Mouse (Mus musculus) cerebellum, adult 11-12 months (tissue): ENCODE results near the gene Edn3.

Experiments
- DNase-seq: peaks from one replicate; pipeline ENCODE4 v3.0.0; 2022

Edn3 gene

DNA sequence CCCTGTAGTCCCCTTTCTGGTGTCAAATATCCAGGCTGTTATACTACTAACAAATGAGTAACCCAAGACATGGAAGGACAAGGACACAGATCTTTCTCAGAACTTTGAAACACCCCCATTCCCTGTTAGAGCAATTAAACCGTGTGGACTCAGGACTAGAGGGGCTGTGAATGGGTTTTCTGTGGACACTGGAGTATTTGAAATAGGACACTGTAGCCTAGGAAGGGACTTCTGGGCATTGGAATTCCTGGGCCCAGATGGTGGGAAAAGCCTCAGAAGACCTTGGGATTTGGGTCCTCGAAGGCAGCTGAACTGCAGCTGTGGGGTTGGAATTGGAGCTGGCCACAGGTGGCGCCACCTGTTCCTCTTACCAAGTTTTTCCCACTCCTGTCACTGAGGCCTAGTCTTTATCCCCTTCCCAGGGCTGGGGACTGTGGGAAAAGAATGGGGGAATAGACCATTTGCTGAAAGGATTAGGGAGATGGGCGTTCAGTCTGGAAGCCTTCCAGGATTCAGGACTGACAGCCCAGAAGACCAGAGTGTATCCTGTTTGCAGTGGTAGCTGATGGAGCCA lies 37.2 kb downstream of the Edn3 start:
- no peak for DNase-seq

DNA sequence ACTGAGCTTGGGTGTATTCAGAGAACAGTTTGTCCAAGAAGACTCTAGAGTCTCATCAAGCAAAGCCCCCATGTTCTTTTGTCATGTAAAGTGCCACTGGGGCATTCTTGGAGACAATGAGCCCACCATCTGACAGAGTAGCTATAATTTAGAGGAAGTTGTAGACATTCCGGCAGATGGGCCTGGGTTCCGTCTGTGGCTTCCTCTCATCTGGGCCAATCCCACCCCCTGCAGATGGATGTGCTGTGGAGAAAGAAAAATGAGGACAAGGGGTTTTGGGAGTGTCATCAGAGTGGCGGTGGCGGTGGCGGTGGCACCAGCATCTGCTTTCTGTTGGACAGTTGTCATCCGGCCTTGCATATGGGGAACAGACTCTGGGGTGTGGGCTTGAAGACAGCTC lies 42.0 kb downstream of the Edn3 start:
- DNase-seq: no peak

DNA sequence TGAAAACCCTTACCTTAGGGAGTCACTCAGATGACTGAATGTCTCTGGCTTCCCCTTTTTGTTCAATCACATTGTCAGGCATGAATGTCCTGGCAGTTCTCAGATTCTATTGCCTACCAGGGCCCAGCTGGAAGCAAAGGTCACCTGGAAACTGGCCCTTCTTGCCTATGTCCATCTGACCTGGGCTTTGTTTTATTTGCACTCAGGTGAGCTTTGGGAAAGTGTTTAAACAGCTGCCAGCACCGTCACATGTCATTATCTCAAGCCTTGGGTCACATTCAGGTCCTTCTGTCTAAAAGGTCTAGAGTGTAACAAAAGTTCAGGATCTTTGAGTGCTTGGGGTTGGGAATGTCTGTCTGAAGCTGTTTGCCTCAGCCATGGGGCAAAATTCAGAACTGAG lies 43.2 kb downstream of the Edn3 start:
- no peak for DNase-seq

DNA sequence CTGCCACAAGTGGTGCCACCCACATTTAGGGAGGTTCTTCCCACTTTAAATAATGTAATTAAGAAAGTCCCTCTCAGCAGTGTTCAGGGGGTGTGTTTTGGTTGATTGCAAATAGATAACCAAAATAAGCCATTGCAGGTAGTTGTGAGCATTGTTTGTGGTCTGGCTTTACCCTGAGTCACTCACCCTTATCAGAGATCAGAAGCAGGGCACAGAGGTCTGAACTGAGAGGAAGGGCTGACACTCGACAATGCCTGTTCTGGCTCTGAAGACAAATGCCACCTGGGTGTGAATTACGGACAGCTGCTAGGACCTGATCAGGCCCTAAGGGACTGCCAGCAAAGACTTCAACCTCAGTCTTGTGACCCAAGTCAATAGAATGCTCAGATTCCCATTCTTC lies 47.5 kb downstream of the Edn3 start:
- DNase-seq: no peak

DNA sequence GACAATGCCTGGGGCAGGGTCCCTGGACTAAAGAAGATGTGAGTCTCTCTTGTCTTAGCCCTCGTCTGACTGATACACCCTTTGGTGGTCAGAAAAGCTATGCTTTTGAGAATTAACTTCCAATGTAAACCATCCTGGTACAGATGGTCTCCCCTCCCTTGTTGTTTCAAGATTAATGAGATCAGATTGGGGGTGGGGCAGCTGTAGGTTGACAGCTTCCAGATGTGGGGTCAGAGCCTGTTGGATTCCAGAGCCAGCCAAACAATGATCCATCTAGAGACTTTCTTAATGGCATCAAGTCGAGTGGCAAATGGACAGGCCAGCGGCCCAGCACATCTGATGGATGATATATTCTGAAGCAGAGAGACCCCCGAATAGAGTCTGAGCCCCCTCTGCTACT lies 48.9 kb downstream of the Edn3 start:
- DNase-seq: no peak

DNA sequence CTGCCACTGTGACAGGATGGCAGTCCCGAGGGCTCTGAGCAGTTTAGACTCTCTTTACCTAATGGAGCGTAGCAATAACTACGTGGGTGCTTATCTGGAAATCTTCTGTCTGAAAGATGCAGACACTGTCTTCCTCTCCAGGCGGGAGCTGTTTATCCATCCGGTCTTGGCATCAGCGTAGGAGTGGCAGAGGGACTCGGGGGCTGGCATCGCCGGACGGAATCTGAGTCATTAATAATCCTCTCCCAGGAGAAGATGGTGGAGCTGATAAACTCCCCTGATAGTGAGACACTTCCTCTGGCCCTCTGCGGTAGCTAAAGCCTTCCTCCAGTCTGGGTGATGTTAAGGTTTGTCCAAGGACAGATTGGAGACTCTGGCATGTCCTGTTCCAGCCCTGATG lies 52.9 kb downstream of the Edn3 start:
- DNase-seq: no peak

DNA sequence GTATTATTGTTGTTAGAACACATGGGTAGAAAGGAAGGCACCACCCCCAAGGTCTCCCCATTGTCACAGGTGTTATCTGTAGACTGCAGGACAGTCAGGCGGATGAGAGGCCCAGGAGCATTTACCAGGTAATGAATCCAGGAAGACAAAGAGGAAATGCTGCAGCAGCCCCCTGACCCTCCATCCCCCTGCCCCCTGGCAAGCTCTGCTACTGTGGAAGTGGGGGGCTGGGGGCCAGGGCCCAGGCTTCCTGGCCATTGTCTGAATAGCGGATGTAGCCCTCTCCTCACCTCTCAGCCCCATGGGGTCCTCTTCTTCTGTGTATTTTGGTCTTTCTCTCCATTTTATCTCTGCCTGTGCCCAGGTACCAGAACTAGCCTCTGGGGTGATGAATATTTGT lies 55.7 kb downstream of the Edn3 start:
- DNase-seq: no peak

DNA sequence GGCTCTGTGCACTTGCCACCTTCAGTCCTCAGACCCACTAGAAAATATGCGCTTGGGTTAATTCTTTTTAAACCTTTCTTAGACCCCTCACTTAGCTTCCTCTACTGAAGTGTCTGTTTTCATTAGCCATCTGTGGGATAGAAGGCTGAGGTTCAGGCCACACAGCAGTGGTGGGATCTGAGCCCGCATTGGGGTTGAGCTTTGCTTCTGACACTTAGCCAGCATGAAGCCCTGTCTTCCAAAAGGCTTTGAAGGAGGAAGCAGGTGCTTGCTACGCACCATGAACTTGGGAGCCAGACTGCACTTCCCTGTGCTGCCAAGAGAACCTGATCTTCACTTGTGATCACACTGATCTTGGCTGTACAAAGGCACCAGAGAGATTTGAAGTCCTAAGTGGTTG lies 59.9 kb downstream of the Edn3 start:
- no peak for DNase-seq

DNA sequence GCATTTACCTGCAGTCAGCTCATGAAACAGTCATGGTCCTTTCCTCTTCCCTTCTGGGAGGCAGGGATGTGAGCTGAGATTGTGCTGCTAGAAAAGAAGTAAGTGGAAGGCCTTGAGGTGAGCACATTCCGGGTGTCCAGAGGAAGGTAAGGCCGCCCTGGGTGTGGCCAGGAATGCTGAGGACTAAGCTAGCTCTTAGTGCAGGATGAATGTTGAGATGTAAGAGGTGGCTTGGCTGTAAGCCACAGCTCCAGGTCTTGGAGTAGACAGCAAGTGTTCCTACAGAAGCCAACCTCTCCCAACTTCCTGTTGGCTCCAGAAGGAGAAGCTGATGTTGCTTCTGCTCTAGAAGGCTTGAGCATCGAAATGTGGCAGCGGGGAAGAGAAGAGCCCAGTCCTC lies 67.4 kb downstream of the Edn3 start:
- no peak for DNase-seq

DNA sequence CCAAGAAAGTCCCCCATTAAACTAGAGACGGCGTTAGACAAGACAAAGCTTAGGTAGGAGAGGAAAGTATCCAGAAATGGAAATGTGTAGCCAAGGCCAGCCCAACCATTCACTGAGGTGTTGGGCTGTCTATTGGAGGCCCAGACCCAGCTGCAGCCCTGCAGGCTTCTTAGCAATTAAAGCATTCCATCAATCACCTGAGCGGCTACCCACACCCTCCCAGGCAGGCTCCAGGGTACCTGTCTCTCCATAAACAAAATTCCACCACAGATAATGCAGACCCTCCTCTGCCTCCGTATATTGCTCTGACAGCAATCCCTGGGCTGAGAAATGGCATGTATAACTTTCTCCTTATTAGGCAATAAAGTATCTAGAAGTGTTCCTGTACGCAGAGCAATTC lies 73.2 kb downstream of the Edn3 start:
- DNase-seq: no peak
